Mouse (Mus musculus): ENCODE results near the gene Spib. TPM values are rescaled to one million over a fixed set of nuclear protein-coding genes. Genes with fewer than 3 reads are reported as not detected.

Gene Spib
- polyA plus RNA-seq, 1 experiment: 18.7 TPM

DNA sequence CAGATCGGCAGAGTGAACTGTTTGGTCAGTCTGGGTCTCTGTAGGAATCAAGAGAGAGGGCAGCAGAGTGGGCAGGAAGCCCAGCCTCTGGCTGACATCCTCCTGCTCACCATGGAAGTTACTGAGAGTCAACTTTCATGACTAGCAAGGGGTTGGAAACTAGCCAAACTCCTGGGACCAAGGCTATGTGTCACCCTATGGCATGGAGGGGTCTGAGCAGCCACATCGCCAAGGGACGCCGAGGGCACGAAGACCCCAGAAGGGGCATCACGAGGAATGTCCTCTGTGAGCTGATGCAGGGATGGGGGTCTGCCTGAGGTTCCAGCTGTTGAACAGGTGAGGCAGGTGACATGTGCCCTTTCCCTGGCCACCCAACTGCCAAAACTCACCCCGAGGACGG is 43.3 kb downstream of the Spib start:
- TF ChIP-seq CTCF (IDR thresholded peaks at IDR 0.05; ENCODE audit: extremely low read depth, insufficient read length, insufficient replicate concordance, low read depth, low read length): no peak
- TF ChIP-seq POLR2A (IDR thresholded peaks at IDR 0.05; ENCODE audit: low read depth, low read length): no peak
- no peak overlapping the region for H3K4me3 ChIP-seq (ENCODE audit: low read depth, low read length)
- WGBS: 90% methylated on average over 8 of the region's 8 CpGs
- H3K27me3 ChIP-seq (ENCODE audit: control insufficient read depth, insufficient read depth, low read length): no peaks in the 10 kb centered on the region
- H3K27ac ChIP-seq (ENCODE audit: insufficient read depth, low read depth, low read length): no peak overlapping the region
- no peaks in the 10 kb centered on the region for H3K4me1 ChIP-seq (ENCODE audit: control insufficient read depth, insufficient read depth, insufficient read length, low read length)
- H3K36me3 ChIP-seq (ENCODE audit: control insufficient read depth, insufficient read depth, low read length): peaks cover 18% of the 10 kb centered on the region

DNA sequence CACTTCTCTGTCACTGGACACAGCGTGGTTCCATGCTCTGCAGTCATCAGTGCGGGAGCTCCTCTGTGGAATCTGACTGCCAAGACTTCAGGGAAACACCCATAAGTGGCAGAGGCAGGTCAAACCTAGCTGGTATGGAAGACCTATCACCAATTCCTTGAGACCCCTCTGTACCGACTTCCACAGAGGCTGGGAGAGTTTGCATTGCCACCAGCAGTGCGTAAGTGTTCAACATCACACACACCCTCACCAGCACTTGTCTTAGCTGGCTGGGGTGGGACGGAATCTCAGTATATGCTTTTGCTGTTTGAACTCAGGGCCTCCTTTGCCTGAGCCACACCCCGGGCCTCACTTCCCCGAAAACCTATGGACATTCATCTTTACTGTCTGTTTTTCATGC is 43.9 kb downstream of the Spib start:
- no peak overlapping the region for H3K27ac ChIP-seq (ENCODE audit: insufficient read depth, low read depth, low read length)
- H3K4me3 ChIP-seq (ENCODE audit: low read depth, low read length): no peak overlapping the region
- TF ChIP-seq POLR2A (IDR thresholded peaks at IDR 0.05; ENCODE audit: low read depth, low read length): no peak
- no peak for TF ChIP-seq CTCF (IDR thresholded peaks at IDR 0.05; ENCODE audit: extremely low read depth, insufficient read length, insufficient replicate concordance, low read depth, low read length)
- no peaks in the 10 kb centered on the region for H3K27me3 ChIP-seq (ENCODE audit: control insufficient read depth, insufficient read depth, low read length)
- H3K36me3 ChIP-seq (ENCODE audit: control insufficient read depth, insufficient read depth, low read length): peaks cover 18% of the 10 kb centered on the region
- H3K4me1 ChIP-seq (ENCODE audit: control insufficient read depth, insufficient read depth, insufficient read length, low read length): no peaks in the 10 kb centered on the region
- 90% methylated on average over 7 of the region's 7 CpGs for WGBS

DNA sequence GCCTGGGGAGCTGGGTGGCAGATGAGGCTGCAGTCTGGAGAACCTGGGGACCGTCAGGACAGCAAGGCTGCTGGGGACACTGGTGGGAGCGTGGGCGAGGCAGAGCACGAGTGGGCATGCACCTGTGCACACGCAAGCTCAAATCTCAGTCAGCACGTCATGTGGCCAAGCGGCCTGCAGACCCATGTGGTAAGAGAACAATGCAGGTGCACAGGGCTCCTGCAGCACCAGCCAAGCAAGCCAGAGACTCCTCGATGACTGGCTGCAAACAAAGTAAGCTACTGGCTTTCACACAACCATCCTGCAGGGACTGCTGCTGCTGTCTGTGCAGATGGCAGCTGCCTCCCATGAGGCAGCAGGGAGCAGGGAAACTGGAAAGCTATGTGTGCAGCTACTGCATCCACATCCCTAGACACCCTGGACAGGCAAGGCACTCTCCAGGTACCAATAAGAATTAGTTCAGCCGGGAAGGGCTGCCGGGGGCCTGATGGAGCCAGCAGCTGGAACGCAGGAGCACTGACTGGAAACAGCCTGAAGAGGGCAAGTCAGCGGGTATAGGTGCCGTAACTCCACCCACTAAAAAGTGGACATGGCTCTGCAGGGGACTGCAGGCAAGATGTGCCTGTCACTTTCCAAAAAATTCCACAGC is 44.8 kb downstream of the Spib start:
- Histone ChIP-seq H3K27ac (ENCODE audit: insufficient read depth, low read depth, low read length) (no peak overlapping the region), H3K4me1 (ENCODE audit: control insufficient read depth, insufficient read depth, insufficient read length, low read length) (no peaks in the 10 kb centered on the region), H3K36me3 (ENCODE audit: control insufficient read depth, insufficient read depth, low read length) (peaks cover 12% of the 10 kb centered on the region), H3K27me3 (ENCODE audit: control insufficient read depth, insufficient read depth, low read length) (no peaks in the 10 kb centered on the region), H3K4me3 (ENCODE audit: low read depth, low read length) (no peak overlapping the region)
- no peak for TF ChIP-seq POLR2A (IDR thresholded peaks at IDR 0.05; ENCODE audit: low read depth, low read length)
- no peak for TF ChIP-seq CTCF (IDR thresholded peaks at IDR 0.05; ENCODE audit: extremely low read depth, insufficient read length, insufficient replicate concordance, low read depth, low read length)
- 74% methylated on average over 13 of the region's 13 CpGs for WGBS

DNA sequence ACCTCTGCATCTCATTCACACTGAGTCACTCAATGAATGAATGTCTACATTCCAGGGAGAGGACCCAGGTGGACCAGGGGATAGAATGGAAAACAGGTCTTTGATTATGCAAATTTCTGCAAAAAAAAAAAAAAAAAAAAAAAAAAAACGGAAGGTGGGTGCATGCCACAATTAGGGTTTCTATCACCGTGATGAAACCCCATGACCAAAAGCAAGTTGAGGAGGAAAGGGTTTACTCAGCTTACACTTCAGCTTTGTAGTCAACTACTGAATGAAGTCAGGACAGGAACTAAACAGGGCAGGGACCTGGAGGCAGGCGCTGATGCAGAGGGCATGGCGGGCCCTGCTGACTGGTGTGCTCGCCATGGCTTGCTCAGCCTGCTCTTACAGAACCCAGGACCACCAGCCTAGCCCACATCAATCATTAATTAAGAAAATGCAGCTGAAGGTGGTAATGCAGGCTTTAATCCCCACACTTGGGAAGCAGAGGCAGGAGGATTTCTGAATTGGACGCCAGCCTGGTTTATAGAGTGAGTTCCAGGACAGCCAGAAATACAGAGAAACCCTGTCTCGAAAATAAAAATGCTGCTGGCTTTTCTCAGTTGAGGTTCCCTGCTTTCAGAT is 46.2 kb downstream of the Spib start:
- Histone ChIP-seq H3K27ac (ENCODE audit: insufficient read depth, low read depth, low read length) (no peak overlapping the region), H3K4me1 (ENCODE audit: control insufficient read depth, insufficient read depth, insufficient read length, low read length) (no peaks in the 10 kb centered on the region), H3K27me3 (ENCODE audit: control insufficient read depth, insufficient read depth, low read length) (no peaks in the 10 kb centered on the region), H3K4me3 (ENCODE audit: low read depth, low read length) (no peak overlapping the region), H3K36me3 (ENCODE audit: control insufficient read depth, insufficient read depth, low read length) (0 out of 2 replicates have a peak, but pooled peaks cover 4% of the 10 kb centered on the region)
- WGBS: 72% methylated on average over 7 of the region's 7 CpGs
- no peak for TF ChIP-seq CTCF (IDR thresholded peaks at IDR 0.05; ENCODE audit: extremely low read depth, insufficient read length, insufficient replicate concordance, low read depth, low read length)
- no peak for TF ChIP-seq POLR2A (IDR thresholded peaks at IDR 0.05; ENCODE audit: low read depth, low read length)

DNA sequence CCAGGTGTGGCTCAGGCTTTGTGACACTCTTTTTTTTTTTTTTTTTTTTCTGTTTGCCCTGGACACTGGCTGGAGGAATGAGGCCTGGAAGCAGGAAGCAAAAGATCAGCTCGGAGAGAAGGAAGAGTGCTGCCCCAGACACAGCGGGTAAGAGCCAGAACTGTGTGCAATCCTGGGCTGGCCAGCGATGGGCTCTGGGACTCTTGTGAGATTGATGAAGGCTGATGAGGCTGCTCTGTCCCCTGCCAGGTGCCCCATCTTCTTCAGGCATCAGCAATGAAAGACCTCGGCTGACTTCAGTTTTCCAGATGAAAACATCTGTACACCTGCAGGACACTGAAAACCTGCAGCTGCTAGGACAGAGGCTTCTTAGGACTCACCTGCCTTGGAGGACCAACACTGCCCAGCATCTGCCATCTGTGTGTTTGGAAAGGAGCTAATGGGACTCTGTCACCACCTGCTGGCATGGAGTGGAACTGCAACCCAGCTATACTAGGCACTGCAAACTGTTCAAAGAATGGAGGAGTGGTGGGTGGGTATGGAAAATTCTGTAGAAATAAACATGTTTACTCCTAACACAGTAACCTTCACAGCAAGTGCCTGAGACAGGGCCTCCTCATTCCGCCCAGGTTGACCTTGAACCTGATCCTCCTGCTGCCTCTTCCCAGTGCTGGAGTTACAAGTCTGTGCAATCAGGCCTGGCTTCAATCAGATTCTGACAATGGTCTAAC is 46.9 kb downstream of the Spib start:
- H3K36me3 ChIP-seq (ENCODE audit: control insufficient read depth, insufficient read depth, low read length): no peaks in the 10 kb centered on the region
- no peaks in the 10 kb centered on the region for H3K27me3 ChIP-seq (ENCODE audit: control insufficient read depth, insufficient read depth, low read length)
- TF ChIP-seq CTCF (IDR thresholded peaks at IDR 0.05; ENCODE audit: extremely low read depth, insufficient read length, insufficient replicate concordance, low read depth, low read length) (peak; percentile 93; the same call in 1 of the 2 replicates), POLR2A (IDR thresholded peaks at IDR 0.05; ENCODE audit: low read depth, low read length) (no peak)
- WGBS: 33% methylated on average over 5 of the region's 5 CpGs
- H3K4me3 ChIP-seq (ENCODE audit: low read depth, low read length): no peak overlapping the region
- H3K4me1 ChIP-seq (ENCODE audit: control insufficient read depth, insufficient read depth, insufficient read length, low read length): no peaks in the 10 kb centered on the region
- H3K27ac ChIP-seq (ENCODE audit: insufficient read depth, low read depth, low read length): no peak overlapping the region

DNA sequence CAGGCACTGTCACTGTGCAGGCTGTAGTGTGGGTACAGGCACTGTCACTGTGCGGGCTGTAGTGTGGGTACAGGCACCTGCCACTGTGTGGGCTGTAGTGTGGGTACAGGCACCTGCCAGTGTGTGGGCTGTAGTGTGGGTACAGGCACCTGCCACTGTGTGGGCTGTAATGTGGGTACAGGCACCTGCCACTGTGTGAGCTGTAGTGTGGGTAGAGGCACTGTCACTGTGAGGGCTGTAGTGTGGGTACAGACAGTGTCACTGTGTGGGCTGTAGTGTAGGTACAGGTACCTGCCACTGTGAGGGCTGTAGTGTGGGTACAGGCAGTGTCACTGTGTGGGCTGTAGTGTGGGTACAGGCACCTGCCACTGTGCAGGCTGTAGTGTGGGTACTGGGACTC is 47.8 kb downstream of the Spib start:
- TF ChIP-seq CTCF (IDR thresholded peaks at IDR 0.05; ENCODE audit: extremely low read depth, insufficient read length, insufficient replicate concordance, low read depth, low read length) (no peak), POLR2A (IDR thresholded peaks at IDR 0.05; ENCODE audit: low read depth, low read length) (no peak)
- Histone ChIP-seq H3K27me3 (ENCODE audit: control insufficient read depth, insufficient read depth, low read length) (0 out of 2 replicates have a peak, but pooled peaks cover 2% of the 10 kb centered on the region), H3K27ac (ENCODE audit: insufficient read depth, low read depth, low read length) (no peak overlapping the region), H3K4me3 (ENCODE audit: low read depth, low read length) (no peak overlapping the region), H3K36me3 (ENCODE audit: control insufficient read depth, insufficient read depth, low read length) (no peaks in the 10 kb centered on the region), H3K4me1 (ENCODE audit: control insufficient read depth, insufficient read depth, insufficient read length, low read length) (no peaks in the 10 kb centered on the region)
- WGBS: 100% methylated on average over 1 of the region's 1 CpGs
